Mouse (Mus musculus) midbrain, embryonic 14.5 days (tissue): ENCODE data around the gene Cd200r2. TPM values are rescaled to one million over a fixed set of nuclear protein-coding genes. Genes with fewer than 3 reads are reported as not detected.

ENCODE experiments used
- polyA plus RNA-seq: library from polyadenylated mRNA; unstranded; fragments of >200 nt; fragmentation: Nextera tagmentation; extraction: Ambion mirVana; gene quantifications from 2 replicates; pipeline ENCODE4 v1.2.1, GENCODE M21; 2014

Cd200r2 gene
- polyA plus RNA-seq, 1 experiment from 2014 or later = not detected

Other genes starting within 250 kb of the Cd200r2 start
- 3.8 and 5.7 TPM in 2 replicates for gene Nepro, start 142.8 kb upstream of the Cd200r2 start, polyA plus RNA-seq
- 40.6 and 50.5 TPM in 2 replicates for gene Gtpbp8, start 120.7 kb upstream of the Cd200r2 start, polyA plus RNA-seq
- gene Cd200r1, start 101.4 kb upstream of the Cd200r2 start, polyA plus RNA-seq = 0.61 TPM in 1 of 2 replicates, not detected in the other
- gene Cd200r4, start 55.4 kb upstream of the Cd200r2 start, polyA plus RNA-seq = 0.12 TPM in 1 of 2 replicates, not detected in the other
- gene Cd200r3, start 76.6 kb downstream of the Cd200r2 start, polyA plus RNA-seq = not detected in 2 replicates
- gene Ccdc80, start 226.3 kb downstream of the Cd200r2 start, polyA plus RNA-seq = 2.1 and 5.3 TPM in 2 replicates